Mouse (Mus musculus) MEL (cell line): ENCODE data around the gene Med12l. TPM values are rescaled to one million over a fixed set of nuclear protein-coding genes. Genes with fewer than 3 reads are reported as not detected.
A peak's percentile ranks its signal among the peaks of the same experiment; 100 is the strongest.

Experiments
- DNase-seq: peaks from one replicate; pipeline ENCODE4 v3.0.0; 2011; ENCODE audit warnings: low read depth, low spot score
- H3K27ac ChIP-seq: 2 replicates; pipeline ENCODE4 v1.5.1; 2012; ENCODE audit warnings: low read depth, mild to moderate bottlenecking, control low read depth, low read length, moderate library complexity; ENCODE audit not compliant: control insufficient read depth
- H3K27me3 ChIP-seq, 2 experiments: fragments of 150-350 bp in 1 of 2; sonication (generic) in 1 of 2; 2 replicates each; pipeline ENCODE4 v1.6.1; 2012; ENCODE audit warnings: low read length in 2 of 2, mild to moderate bottlenecking in 2 of 2, improper control_type of control experiment in 1 of 2, moderate library complexity in 1 of 2; ENCODE audit not compliant: insufficient read depth in 2 of 2, control insufficient read depth in 1 of 2
- H3K36me3 ChIP-seq, 2 experiments: 2 replicates each; pipeline ENCODE4 v1.6.1; 2012 to 2014; ENCODE audit warnings: low read length in 2 of 2, improper control_type of control experiment in 1 of 2, inconsistent platforms in 1 of 2, mild to moderate bottlenecking in 1 of 2; ENCODE audit not compliant: insufficient read depth in 2 of 2, control insufficient read depth in 1 of 2
- H3K4me1 ChIP-seq, 2 experiments: fragments of 150-350 bp in 1 of 2; sonication (generic) in 1 of 2; 2 replicates each; pipeline ENCODE4 v1.6.1; 2012; ENCODE audit warnings: low read length in 2 of 2, improper control_type of control experiment in 1 of 2, mild to moderate bottlenecking in 1 of 2; ENCODE audit not compliant: insufficient read depth in 2 of 2, control insufficient read depth in 1 of 2
- H3K4me3 ChIP-seq, 2 experiments: fragments of 150-350 bp in 1 of 2; sonication (generic) in 1 of 2; 2 replicates each; pipeline ENCODE4 v1.5.1; 2012; ENCODE audit warnings: low read depth in 2 of 2, low read length in 2 of 2, mild to moderate bottlenecking in 2 of 2, moderate library complexity in 2 of 2, control low read depth in 1 of 2, improper control_type of control experiment in 1 of 2; ENCODE audit not compliant: control insufficient read depth in 1 of 2, insufficient read depth in 1 of 2
- H3K79me2 ChIP-seq: 2 replicates; pipeline ENCODE4 v1.6.1; 2012; ENCODE audit warnings: mild to moderate bottlenecking, low read length, moderate library complexity; ENCODE audit not compliant: control insufficient read depth, poor library complexity, insufficient read depth
- H3K9ac ChIP-seq: 2 replicates; pipeline ENCODE4 v1.6.1; 2012; ENCODE audit warnings: low read depth, mild to moderate bottlenecking, control low read depth, low read length, moderate library complexity; ENCODE audit not compliant: control insufficient read depth, poor library complexity, severe bottlenecking
- H3K9me3 ChIP-seq: fragments of 150-350 bp; sonication (generic); replicated peaks from 2 replicates; pipeline ENCODE4 v1.6.1; 2012; ENCODE audit warnings: mild to moderate bottlenecking, low read length, improper control_type of control experiment, moderate library complexity; ENCODE audit not compliant: insufficient read depth
- BHLHE40 ChIP-seq: IDR thresholded peaks from 2 replicates; pipeline ENCODE4 v1.6.1; 2012; ENCODE audit warnings: low read depth, mild to moderate bottlenecking, inconsistent platforms, low read length, improper control_type of control experiment, borderline replicate concordance
- CHD1 ChIP-seq: IDR thresholded peaks from 2 replicates; pipeline ENCODE4 v1.6.1; 2012; ENCODE audit warnings: low read depth, mild to moderate bottlenecking, inconsistent platforms, low read length, improper control_type of control experiment
- E2F4 ChIP-seq: IDR thresholded peaks from 2 replicates; pipeline ENCODE4 v1.6.1; 2011; ENCODE audit warnings: low read depth, low read length, improper control_type of control experiment, borderline replicate concordance
- EP300 ChIP-seq, 2 experiments: IDR thresholded peaks; 2 replicates each; pipeline ENCODE4 v1.6.1; 2011; ENCODE audit warnings: improper control_type of control experiment in 2 of 2, low read length in 2 of 2, low read depth in 1 of 2, mild to moderate bottlenecking in 1 of 2
- ETS1 ChIP-seq: IDR thresholded peaks from 2 replicates; pipeline ENCODE4 v1.6.1; 2012; ENCODE audit warnings: low read depth, mild to moderate bottlenecking, inconsistent platforms, low read length, improper control_type of control experiment, moderate library complexity
- GATA1 ChIP-seq: IDR thresholded peaks from 2 replicates; pipeline ENCODE4 v1.6.1; 2011; ENCODE audit warnings: low read depth, low read length, improper control_type of control experiment
- JUND ChIP-seq: IDR thresholded peaks from 2 replicates; pipeline ENCODE4 v1.6.1; 2011; ENCODE audit warnings: low read depth, mild to moderate bottlenecking, improper control_type of control experiment, low read length
- KAT2A ChIP-seq: conservative IDR thresholded peaks from 2 replicates; pipeline ENCODE4 v1.6.1; 2012; ENCODE audit warnings: low read depth, low read length, improper control_type of control experiment, inconsistent platforms
- MEF2A ChIP-seq: IDR thresholded peaks from 2 replicates; pipeline ENCODE4 v1.6.1; 2014; ENCODE audit warnings: low read depth, mild to moderate bottlenecking, inconsistent platforms, low read length, improper control_type of control experiment; ENCODE audit not compliant: poor library complexity, insufficient replicate concordance, severe bottlenecking; ENCODE audit errors: extremely low read depth
- MXI1 ChIP-seq: IDR thresholded peaks from 2 replicates; pipeline ENCODE4 v1.6.1; 2011; ENCODE audit warnings: mild to moderate bottlenecking, low read depth, low read length, improper control_type of control experiment
- MYB ChIP-seq: IDR thresholded peaks from 2 replicates; pipeline ENCODE4 v1.6.1; 2011; ENCODE audit warnings: mild to moderate bottlenecking, low read depth, low read length, improper control_type of control experiment
- NRF1 ChIP-seq: IDR thresholded peaks from 2 replicates; pipeline ENCODE4 v1.6.1; 2014; ENCODE audit warnings: low read depth, mild to moderate bottlenecking, inconsistent platforms, low read length, improper control_type of control experiment, moderate library complexity; ENCODE audit not compliant: poor library complexity, insufficient read depth, severe bottlenecking
- POLR2A ChIP-seq, 2 experiments: IDR thresholded peaks; 2 replicates each; pipeline ENCODE4 v1.6.1; 2011 to 2012; ENCODE audit warnings: low read length in 2 of 2, mild to moderate bottlenecking in 2 of 2, control low read depth in 1 of 2, improper control_type of control experiment in 1 of 2, low read depth in 1 of 2, moderate library complexity in 1 of 2; ENCODE audit not compliant: control insufficient read depth in 1 of 2, insufficient read depth in 1 of 2, poor library complexity in 1 of 2
- RCOR1 ChIP-seq: IDR thresholded peaks from 2 replicates; pipeline ENCODE4 v1.6.1; 2012; ENCODE audit warnings: low read depth, mild to moderate bottlenecking, inconsistent platforms, low read length, improper control_type of control experiment
- TAL1 ChIP-seq: IDR thresholded peaks from 2 replicates; pipeline ENCODE4 v1.6.1; 2012; ENCODE audit warnings: mild to moderate bottlenecking, inconsistent platforms, low read length, moderate library complexity, mixed read lengths
- TCF12 ChIP-seq: IDR thresholded peaks from 2 replicates; pipeline ENCODE4 v1.6.1; 2014; ENCODE audit warnings: low read depth, mild to moderate bottlenecking, inconsistent platforms, low read length, improper control_type of control experiment, moderate library complexity
- UBTF ChIP-seq: IDR thresholded peaks from 2 replicates; pipeline ENCODE4 v1.6.1; 2012; ENCODE audit warnings: low read depth, mild to moderate bottlenecking, inconsistent platforms, low read length, improper control_type of control experiment, moderate library complexity, borderline replicate concordance; ENCODE audit not compliant: insufficient read depth
- USF1 ChIP-seq: IDR thresholded peaks from 2 replicates; pipeline ENCODE4 v1.6.1; 2014; ENCODE audit warnings: low read depth, mild to moderate bottlenecking, inconsistent platforms, low read length, improper control_type of control experiment, moderate library complexity
- USF2 ChIP-seq, 2 experiments: IDR thresholded peaks; 2 replicates each; pipeline ENCODE4 v1.6.1; 2011 to 2012; ENCODE audit warnings: improper control_type of control experiment in 2 of 2, low read length in 2 of 2, borderline replicate concordance in 1 of 2, inconsistent platforms in 1 of 2, low read depth in 1 of 2, mild to moderate bottlenecking in 1 of 2; ENCODE audit not compliant: insufficient read depth in 1 of 2
- ZC3H11A ChIP-seq: IDR thresholded peaks from 2 replicates; pipeline ENCODE4 v1.6.1; 2012; ENCODE audit warnings: low read depth, mild to moderate bottlenecking, inconsistent platforms, low read length, improper control_type of control experiment
- ZKSCAN1 ChIP-seq: IDR thresholded peaks from 2 replicates; pipeline ENCODE4 v1.6.1; 2012; ENCODE audit warnings: low read depth, mild to moderate bottlenecking, inconsistent platforms, low read length, improper control_type of control experiment, moderate library complexity
- ZNF384 ChIP-seq: IDR thresholded peaks from 2 replicates; pipeline ENCODE4 v1.6.1; 2012; ENCODE audit warnings: low read depth, mild to moderate bottlenecking, inconsistent platforms, low read length, improper control_type of control experiment
- polyA plus RNA-seq, 2 experiments: library from polyadenylated mRNA; stranded (reverse) in 1 of 2; unstranded in 1 of 2; fragments of >175 nt in 1 of 2; fragments of >200 nt in 1 of 2; gene quantifications; 2 replicates each; pipeline versions ENCODE4 v1.2.1 to v1.2.4; 2012; ENCODE audit warnings: low replicate concordance in 2 of 2, low read depth in 1 of 2; ENCODE audit not compliant: insufficient read length in 2 of 2, insufficient read depth in 1 of 2, missing spikeins in 1 of 2
- total RNA-seq: library from RNA; depleted of rRNA; stranded (reverse); fragments of 300-350 nt; gene quantifications from 2 replicates; pipeline ENCODE4 v1.2.3, GENCODE M21; 2012

Med12l gene
- total and polyA plus RNA-seq, 3 experiments: 0.03 TPM; not detected in 2

DNA sequence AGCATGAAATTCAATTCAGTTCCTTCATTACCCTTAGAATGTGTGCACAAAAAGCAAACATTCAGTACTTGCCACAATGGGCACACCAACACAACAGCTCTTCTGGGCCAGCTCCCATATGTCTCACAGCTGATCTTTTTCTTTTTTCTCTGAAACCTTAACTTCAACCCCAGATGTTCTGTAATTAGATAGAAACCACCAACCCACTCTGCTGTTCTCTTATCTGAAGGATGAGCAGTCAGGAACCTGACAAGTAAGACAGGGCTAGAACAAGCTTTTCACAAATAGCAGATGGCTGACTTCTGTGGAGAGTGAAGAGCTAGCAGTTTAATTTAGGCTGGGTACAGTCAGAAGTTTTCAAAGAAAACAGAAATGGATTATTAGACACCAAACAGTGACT is 144.0 kb downstream of the Med12l start:
- peak overlapping the region; percentile 23; the same call in 1 of the 2 replicates for H3K27ac ChIP-seq
- H3K36me3 ChIP-seq: peaks cover 0 to 29% of the 10 kb centered on the region in 2 experiments; a peak in 2 of 4 replicates
- peak; percentile 61 to 70; a peak in 3 of 4 replicates for TF ChIP-seq EP300 (IDR thresholded peaks at IDR 0.05; ENCODE audit: low read depth in 1 of 2, low read length in 2 of 2)
- no peak for TF ChIP-seq NRF1
- TF ChIP-seq GATA1: peak; percentile 79
- peak; percentile 22; the same call in 1 of the 2 replicates for TF ChIP-seq ZNF384
- no peak for TF ChIP-seq ZC3H11A
- no peak for TF ChIP-seq UBTF
- TF ChIP-seq E2F4: no peak
- no peak for TF ChIP-seq KAT2A
- TF ChIP-seq BHLHE40: no peak
- no peak for TF ChIP-seq MXI1
- no peak for TF ChIP-seq MYB
- no peak for TF ChIP-seq CHD1
- TF ChIP-seq RCOR1: 0 out of 2 replicates have a peak, but pooled peaks have one; percentile 15
- TF ChIP-seq TAL1: peak; percentile 33
- TF ChIP-seq ETS1: peak; percentile 96
- no peak for TF ChIP-seq POLR2A (IDR thresholded peaks at IDR 0.05; ENCODE audit: control insufficient read depth in 1 of 2, insufficient read depth in 1 of 2, low read depth in 1 of 2, low read length in 2 of 2, poor library complexity in 1 of 2)
- no peak for TF ChIP-seq JUND
- TF ChIP-seq TCF12: peak; percentile 77
- H3K9me3 ChIP-seq: no peaks in the 10 kb centered on the region
- no peak overlapping the region for H3K4me3 ChIP-seq
- peaks cover 11 to 14% of the 10 kb centered on the region in 2 experiments; a peak in 3 of 4 replicates for H3K4me1 ChIP-seq
- H3K27me3 ChIP-seq: no peaks in the 10 kb centered on the region; a peak in 1 of 4 replicates
- no peak overlapping the region for H3K9ac ChIP-seq
- H3K79me2 ChIP-seq: no peaks in the 10 kb centered on the region
- peak; percentile 60 for DNase-seq

DNA sequence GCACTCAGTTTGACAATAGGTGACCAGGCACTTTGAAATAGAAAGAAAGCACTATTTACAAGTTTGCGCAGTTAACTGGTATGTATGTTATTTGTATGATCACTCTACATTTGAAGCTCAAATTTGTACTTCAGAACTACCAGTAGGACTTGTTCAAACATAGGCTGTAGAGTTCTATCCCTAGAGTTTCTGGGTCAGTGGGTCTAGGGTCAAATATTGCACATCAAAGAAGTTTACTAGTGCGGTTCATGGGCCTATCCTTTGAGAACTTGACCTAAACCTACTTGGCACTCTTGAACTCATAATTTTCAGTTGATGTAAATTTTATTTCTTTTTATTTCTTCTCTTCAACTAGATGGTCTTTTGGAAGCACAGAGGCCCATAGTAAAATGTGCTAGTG is 145.0 kb downstream of the Med12l start:
- no peak for DNase-seq

More for the DNA sequence above, 145.0 kb downstream of the Med12l start:
- TF ChIP-seq USF2 (IDR thresholded peaks at IDR 0.05; ENCODE audit: borderline replicate concordance in 1 of 2, insufficient read depth in 1 of 2, low read depth in 1 of 2, low read length in 2 of 2) (no peak), ZKSCAN1 (no peak), USF1 (no peak), MEF2A (no peak)
- no peak overlapping the region for H3K9ac ChIP-seq
- no peaks in the 10 kb centered on the region for H3K9me3 ChIP-seq
- no peak overlapping the region for H3K27ac ChIP-seq
- peaks cover 0 to 29% of the 10 kb centered on the region in 2 experiments; a peak in 2 of 4 replicates for H3K36me3 ChIP-seq
- H3K27me3 ChIP-seq: no peaks in the 10 kb centered on the region; a peak in 1 of 4 replicates
- H3K4me3 ChIP-seq: no peak overlapping the region
- no peaks in the 10 kb centered on the region for H3K79me2 ChIP-seq
- H3K4me1 ChIP-seq: peaks cover 11 to 14% of the 10 kb centered on the region in 2 experiments; a peak in 3 of 4 replicates
